Comparison of ENCODE assay signal across 9 mouse cellular contexts in the genomic region with DNA sequence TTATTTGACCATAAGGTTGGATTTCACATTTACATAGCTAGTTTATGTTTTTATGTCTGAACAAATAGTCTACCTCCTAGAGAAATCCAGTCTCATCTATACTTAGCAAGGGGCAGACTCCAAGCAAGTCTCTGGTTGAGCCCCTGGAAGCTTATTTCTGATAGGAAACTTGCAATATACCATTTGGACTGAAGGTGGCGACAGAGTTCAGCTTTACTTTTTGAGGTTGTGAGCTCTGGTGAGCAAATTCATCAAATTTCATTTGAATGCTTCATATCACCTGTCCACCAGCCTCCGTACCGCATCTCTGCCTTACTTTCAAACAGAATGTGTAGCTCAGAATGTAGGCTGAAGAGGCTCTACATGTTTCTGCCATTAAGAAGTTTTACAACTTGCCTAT. TPM values are rescaled to one million over a fixed set of nuclear protein-coding genes. Genes with fewer than 3 reads are reported as not detected.
DNase-seq lines count a peak whose midpoint lies in the region; ATAC-seq and TF ChIP-seq lines count a peak whose summit lies in the region.
"Had no signal": no experiment of that assay in that cellular context is flagged by ENCODE, and none has a peak within 500 bp of the region (broad histone marks: within the 10 kb centered on the region; RNA-seq: fewer than 3 reads in every experiment).

No protein-coding gene starts in this region.

- no peaks in the 10 kb centered on the region for H3K27me3 ChIP-seq in embryonic facial prominence, embryonic 14.5 days (replicated peaks; ENCODE audit: control insufficient read depth, insufficient read depth, low read length)
- H3K27me3 ChIP-seq in midbrain, embryonic 14.5 days (ENCODE audit: control insufficient read depth, insufficient read depth, low read length): no peaks in the 10 kb centered on the region
- H3K27me3 ChIP-seq: liver, embryonic 15.5 days had no signal

- H3K4me1 ChIP-seq in embryonic facial prominence, embryonic 14.5 days (ENCODE audit: control insufficient read depth, insufficient read depth, low read length): no peaks in the 10 kb centered on the region
- H3K4me1 ChIP-seq in midbrain, embryonic 14.5 days (ENCODE audit: control insufficient read depth, insufficient read depth, low read length): no peaks in the 10 kb centered on the region
- H3K4me1 ChIP-seq: liver, embryonic 15.5 days had no signal

- H3K9ac ChIP-seq in embryonic facial prominence, embryonic 14.5 days (ENCODE audit: low read depth, low read length): no peak overlapping the region
- no peak overlapping the region for H3K9ac ChIP-seq in midbrain, embryonic 14.5 days (replicated peaks; ENCODE audit: low read length)
- H3K9ac ChIP-seq: liver, embryonic 15.5 days had no signal

- intact Hi-C loops in gastrocnemius, adult 2 months (cut with DNase I): loop anchor here (2.0 kb wide), 1 partner anchor 108 kb away; no protein-coding TSS in a partner anchor
- intact Hi-C loops in gastrocnemius, postnatal 14 days (cut with DNase I; ENCODE audit: low total_unique reads): no loop called here

- ATAC-seq in embryonic facial prominence, embryonic 14.5 days (ENCODE audit: low read depth): 0 out of 2 replicates have a peak, but pooled peaks have one; percentile 18
- ATAC-seq in midbrain, embryonic 14.5 days (ENCODE audit: low FRiP score, low TSS enrichment): no peak

- no peak for DNase-seq in gastrocnemius, adult 2 months
- no peak for DNase-seq in gastrocnemius, postnatal 14 days
- DNase-seq in A20 (ENCODE audit: low read depth, low spot score): peak; percentile 65
- DNase-seq in adrenal gland, postnatal 10 days: peak; percentile 66
- peak; percentile 59 for DNase-seq in embryonic facial prominence, embryonic 14.5 days (ENCODE audit: low spot score)
- DNase-seq in layer of hippocampus, postnatal 14 days (ENCODE audit: low spot score in 2 of 2): peak; percentile 13 to 60
- DNase-seq in midbrain, embryonic 14.5 days: peak; percentile 91
- peak; percentile 56 for DNase-seq in testis, postnatal 10 days (ENCODE audit: low spot score)

- H3K27ac ChIP-seq in gastrocnemius, adult 2 months: no peak overlapping the region
- no peak overlapping the region for H3K27ac ChIP-seq in embryonic facial prominence, embryonic 14.5 days (replicated peaks; ENCODE audit: low read depth, low read length)
- H3K27ac ChIP-seq in midbrain, embryonic 14.5 days (replicated peaks; ENCODE audit: low read depth, low read length): no peak overlapping the region
- H3K27ac ChIP-seq: liver, embryonic 15.5 days had no signal

- 6% methylated on average over 3 of the region's 3 CpGs for WGBS in embryonic facial prominence, embryonic 14.5 days
- WGBS in midbrain, embryonic 14.5 days: 14% methylated on average over 3 of the region's 3 CpGs

- no peaks in the 10 kb centered on the region for H3K9me3 ChIP-seq in embryonic facial prominence, embryonic 14.5 days (ENCODE audit: control insufficient read depth, low read length)
- no peaks in the 10 kb centered on the region for H3K9me3 ChIP-seq in midbrain, embryonic 14.5 days (ENCODE audit: control insufficient read depth, low read length)
- H3K9me3 ChIP-seq: liver, embryonic 15.5 days had no signal

- H3K4me3 ChIP-seq in gastrocnemius, adult 2 months: no peak overlapping the region
- no peak overlapping the region for H3K4me3 ChIP-seq in embryonic facial prominence, embryonic 14.5 days (ENCODE audit: low read depth, low read length)
- H3K4me3 ChIP-seq in midbrain, embryonic 14.5 days (replicated peaks; ENCODE audit: low read depth, low read length): no peak overlapping the region
- H3K4me3 ChIP-seq: liver, embryonic 15.5 days had no signal

- TF ChIP-seq CTCF in gastrocnemius, adult 2 months (IDR thresholded peaks at IDR 0.05): peak; percentile 71

- H3K4me2 ChIP-seq in embryonic facial prominence, embryonic 14.5 days (ENCODE audit: low read depth, low read length): no peak overlapping the region
- H3K4me2 ChIP-seq in midbrain, embryonic 14.5 days (ENCODE audit: low read length): no peak overlapping the region
- H3K4me2 ChIP-seq: liver, embryonic 15.5 days had no signal

- H3K36me3 ChIP-seq in embryonic facial prominence, embryonic 14.5 days (ENCODE audit: control insufficient read depth, insufficient read depth, low read length): no peaks in the 10 kb centered on the region
- H3K36me3 ChIP-seq in midbrain, embryonic 14.5 days (ENCODE audit: control insufficient read depth, insufficient read depth, low read length): no peaks in the 10 kb centered on the region
- H3K36me3 ChIP-seq: liver, embryonic 15.5 days had no signal

RNA-seq across cellular contexts. Expression of gene Il1f10, which starts 5.8 kb away (rescaled TPM):
- total RNA-seq in gastrocnemius, adult 2 months (2021): not detected
- total RNA-seq in gastrocnemius, postnatal 14 days (2021): not detected
- not detected for total RNA-seq in adrenal gland, postnatal 10 days (2021)
- polyA plus RNA-seq in embryonic facial prominence, embryonic 14.5 days (2014; fragmentation: Nextera tagmentation; extraction: Ambion mirVana): not detected in 2 replicates
- not detected for total RNA-seq in layer of hippocampus, postnatal 14 days (2021)
- not detected in 2 replicates for polyA plus RNA-seq in midbrain, embryonic 14.5 days (2014; fragmentation: Nextera tagmentation; extraction: Ambion mirVana)
- polyA plus RNA-seq: liver, embryonic 15.5 days had no signal

RNA-seq across cellular contexts. Expression of gene Il1f5, which starts 20.1 kb away (rescaled TPM):
- total RNA-seq in gastrocnemius, adult 2 months (2021): not detected
- not detected for total RNA-seq in gastrocnemius, postnatal 14 days (2021)
- total RNA-seq in adrenal gland, postnatal 10 days (2021): not detected
- 2.4 and 3.5 TPM in 2 replicates for polyA plus RNA-seq in embryonic facial prominence, embryonic 14.5 days (2014; fragmentation: Nextera tagmentation; extraction: Ambion mirVana)
- total RNA-seq in layer of hippocampus, postnatal 14 days (2021): not detected
- polyA plus RNA-seq in midbrain, embryonic 14.5 days (2014; fragmentation: Nextera tagmentation; extraction: Ambion mirVana): not detected in 2 replicates
- polyA plus RNA-seq: liver, embryonic 15.5 days had no signal

RNA-seq across cellular contexts. Expression of gene Il1rn, which starts 39.8 kb away (rescaled TPM):
- not detected for total RNA-seq in gastrocnemius, adult 2 months (2021)
- not detected for total RNA-seq in gastrocnemius, postnatal 14 days (2021)
- total RNA-seq in adrenal gland, postnatal 10 days (2021): 1 to 10 TPM; 2.0 to 6.2 TPM
- 1.9 and 2.3 TPM in 2 replicates for polyA plus RNA-seq in embryonic facial prominence, embryonic 14.5 days (2014; fragmentation: Nextera tagmentation; extraction: Ambion mirVana)
- total RNA-seq in layer of hippocampus, postnatal 14 days (2021): not detected
- 1.7 TPM in 1 of 2 replicates, not detected in the other for polyA plus RNA-seq in midbrain, embryonic 14.5 days (2014; fragmentation: Nextera tagmentation; extraction: Ambion mirVana)

Comparison
In these comparisons a context has a peak if more than half of its experiments do, and no peak if none do; other contexts are left out.
1. DNase-seq: peak in A20 (single experiment), adrenal gland, postnatal 10 days (single experiment), embryonic facial prominence, embryonic 14.5 days (single experiment), layer of hippocampus, postnatal 14 days (2 of 2), midbrain, embryonic 14.5 days (single experiment) and testis, postnatal 10 days (single experiment); none in gastrocnemius, adult 2 months (single experiment) and gastrocnemius, postnatal 14 days (single experiment).